Mouse (Mus musculus): ENCODE measurements at regions not wholly inside any gene's neighbourhood (a gene's known extent, or its start where the extent isn't known, plus 50 kb on each side); places are given as distances from the start of the nearest gene placed in this dataset.

DNA sequence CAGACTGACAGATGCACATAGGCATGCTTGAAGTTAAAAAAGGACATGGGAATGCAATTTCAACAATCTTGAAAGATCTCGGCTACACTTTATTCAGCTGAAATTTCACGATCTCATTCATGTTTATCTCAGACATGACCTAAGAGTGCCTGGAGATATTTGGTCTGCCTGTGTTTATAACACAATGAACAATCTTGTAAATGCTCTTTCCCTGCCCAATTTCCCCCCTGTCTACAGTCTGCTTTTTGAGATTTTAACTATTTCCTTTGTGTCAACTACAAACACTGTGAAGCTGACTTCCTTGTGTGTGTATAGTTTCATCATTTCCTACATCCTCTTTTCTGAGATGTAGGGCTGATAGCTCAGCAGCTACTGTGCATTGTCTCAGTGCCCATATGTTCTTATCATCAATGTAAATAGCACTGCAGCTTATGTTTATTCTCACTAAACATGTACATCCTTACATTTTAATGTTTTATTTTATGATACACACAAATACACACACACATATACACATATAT is 319.4 kb upstream of the A1bg start:
- no peak for DNase-seq
- no peak overlapping the region; the same call in 1 of the 2 replicates for H3K27ac ChIP-seq (ENCODE audit: control insufficient read depth, insufficient read depth, low read length)
- H3K36me3 ChIP-seq (ENCODE audit: control insufficient read depth, insufficient read depth, low read length): no peaks in the 10 kb centered on the region
- H3K27me3 ChIP-seq (ENCODE audit: control insufficient read depth, insufficient read depth, low read length): no peaks in the 10 kb centered on the region
- TF ChIP-seq CTCF (IDR thresholded peaks at IDR 0.05; ENCODE audit: borderline replicate concordance, control insufficient read depth, extremely low read depth, insufficient read depth, low read length, poor library complexity) (no peak), POLR2A (IDR thresholded peaks at IDR 0.05; ENCODE audit: control insufficient read depth, extremely low read depth, insufficient read depth, low read length, poor library complexity) (no peak)
- no peak overlapping the region for H3K4me3 ChIP-seq (ENCODE audit: control insufficient read depth, insufficient read depth, low read length)
- no peaks in the 10 kb centered on the region; the same call in 1 of the 2 replicates for H3K4me1 ChIP-seq (replicated peaks; ENCODE audit: control insufficient read depth, insufficient read depth, low read length)
- 94% methylated on average over 2 of the region's 2 CpGs for WGBS

DNA sequence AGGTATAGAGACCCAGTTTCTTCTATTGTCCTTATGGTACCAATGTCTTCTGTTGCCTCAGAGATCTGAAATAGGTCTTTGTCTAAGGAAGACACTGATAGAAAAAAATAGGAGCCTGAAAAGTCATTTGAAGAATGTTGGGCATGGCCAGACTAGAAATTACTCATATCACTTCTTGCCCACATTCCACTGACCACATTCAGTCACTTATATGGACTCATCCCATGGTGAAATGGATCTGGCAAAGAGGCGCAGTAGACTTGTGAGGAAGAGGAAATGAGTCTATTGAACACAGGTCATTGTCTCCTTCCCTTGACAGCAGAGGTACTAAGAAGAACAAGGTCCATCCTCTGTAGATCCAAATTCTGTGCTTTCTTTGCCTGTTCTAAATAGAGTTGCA is 318.9 kb upstream of the A1bg start:
- DNase-seq: no peak
- TF ChIP-seq CTCF (IDR thresholded peaks at IDR 0.05; ENCODE audit: borderline replicate concordance, control insufficient read depth, extremely low read depth, insufficient read depth, low read length, poor library complexity) (no peak), POLR2A (IDR thresholded peaks at IDR 0.05; ENCODE audit: control insufficient read depth, extremely low read depth, insufficient read depth, low read length, poor library complexity) (no peak)
- Histone ChIP-seq H3K36me3 (ENCODE audit: control insufficient read depth, insufficient read depth, low read length) (no peaks in the 10 kb centered on the region), H3K27me3 (ENCODE audit: control insufficient read depth, insufficient read depth, low read length) (no peaks in the 10 kb centered on the region), H3K4me3 (ENCODE audit: control insufficient read depth, insufficient read depth, low read length) (no peak overlapping the region), H3K27ac (ENCODE audit: control insufficient read depth, insufficient read depth, low read length) (no peak overlapping the region; the same call in 1 of the 2 replicates), H3K4me1 (replicated peaks; ENCODE audit: control insufficient read depth, insufficient read depth, low read length) (no peaks in the 10 kb centered on the region; the same call in 1 of the 2 replicates)
- 94% methylated on average over 1 of the region's 1 CpGs for WGBS

GRCm38 (mm10) chr15:61240344-61240743 is 317.5 kb upstream of the A1bg start:
- no peak for TF ChIP-seq CTCF (IDR thresholded peaks at IDR 0.05; ENCODE audit: borderline replicate concordance, control insufficient read depth, extremely low read depth, insufficient read depth, low read length, poor library complexity)
- TF ChIP-seq POLR2A (IDR thresholded peaks at IDR 0.05; ENCODE audit: control insufficient read depth, extremely low read depth, insufficient read depth, low read length, poor library complexity): no peak
- no peak for DNase-seq
- Histone ChIP-seq H3K27ac (ENCODE audit: control insufficient read depth, insufficient read depth, low read length) (no peak overlapping the region), H3K4me3 (ENCODE audit: control insufficient read depth, insufficient read depth, low read length) (no peak overlapping the region), H3K27me3 (ENCODE audit: control insufficient read depth, insufficient read depth, low read length) (no peaks in the 10 kb centered on the region), H3K4me1 (replicated peaks; ENCODE audit: control insufficient read depth, insufficient read depth, low read length) (no peaks in the 10 kb centered on the region; the same call in 1 of the 2 replicates), H3K36me3 (ENCODE audit: control insufficient read depth, insufficient read depth, low read length) (no peaks in the 10 kb centered on the region)

GRCm38 (mm10) chr15:61239414-61239813 is 316.6 kb upstream of the A1bg start:
- Histone ChIP-seq H3K36me3 (ENCODE audit: control insufficient read depth, insufficient read depth, low read length) (no peaks in the 10 kb centered on the region), H3K27ac (ENCODE audit: control insufficient read depth, insufficient read depth, low read length) (no peak overlapping the region), H3K4me3 (ENCODE audit: control insufficient read depth, insufficient read depth, low read length) (no peak overlapping the region), H3K27me3 (ENCODE audit: control insufficient read depth, insufficient read depth, low read length) (no peaks in the 10 kb centered on the region), H3K4me1 (replicated peaks; ENCODE audit: control insufficient read depth, insufficient read depth, low read length) (no peaks in the 10 kb centered on the region; the same call in 1 of the 2 replicates)
- TF ChIP-seq CTCF (IDR thresholded peaks at IDR 0.05; ENCODE audit: borderline replicate concordance, control insufficient read depth, extremely low read depth, insufficient read depth, low read length, poor library complexity) (no peak), POLR2A (IDR thresholded peaks at IDR 0.05; ENCODE audit: control insufficient read depth, extremely low read depth, insufficient read depth, low read length, poor library complexity) (no peak)
- 92% methylated on average over 7 of the region's 7 CpGs for WGBS
- no peak for DNase-seq

- 85% methylated on average over 12 of the region's 12 CpGs for WGBS
- no peaks in the 10 kb centered on the region for H3K36me3 ChIP-seq (ENCODE audit: control insufficient read depth, insufficient read depth, low read length)
- H3K27ac ChIP-seq (ENCODE audit: control insufficient read depth, insufficient read depth, low read length): no peak overlapping the region
- no peak for TF ChIP-seq POLR2A (IDR thresholded peaks at IDR 0.05; ENCODE audit: control insufficient read depth, extremely low read depth, insufficient read depth, low read length, poor library complexity)
- no peak for TF ChIP-seq CTCF (IDR thresholded peaks at IDR 0.05; ENCODE audit: borderline replicate concordance, control insufficient read depth, extremely low read depth, insufficient read depth, low read length, poor library complexity)
- H3K27me3 ChIP-seq (ENCODE audit: control insufficient read depth, insufficient read depth, low read length): no peaks in the 10 kb centered on the region
- no peaks in the 10 kb centered on the region; the same call in 1 of the 2 replicates for H3K4me1 ChIP-seq (replicated peaks; ENCODE audit: control insufficient read depth, insufficient read depth, low read length)
- H3K4me3 ChIP-seq (ENCODE audit: control insufficient read depth, insufficient read depth, low read length): no peak overlapping the region
- DNase-seq: no peak
Measured at GRCm38 (mm10) chr15:61238996-61239395, 316.2 kb upstream of the A1bg start.

DNA sequence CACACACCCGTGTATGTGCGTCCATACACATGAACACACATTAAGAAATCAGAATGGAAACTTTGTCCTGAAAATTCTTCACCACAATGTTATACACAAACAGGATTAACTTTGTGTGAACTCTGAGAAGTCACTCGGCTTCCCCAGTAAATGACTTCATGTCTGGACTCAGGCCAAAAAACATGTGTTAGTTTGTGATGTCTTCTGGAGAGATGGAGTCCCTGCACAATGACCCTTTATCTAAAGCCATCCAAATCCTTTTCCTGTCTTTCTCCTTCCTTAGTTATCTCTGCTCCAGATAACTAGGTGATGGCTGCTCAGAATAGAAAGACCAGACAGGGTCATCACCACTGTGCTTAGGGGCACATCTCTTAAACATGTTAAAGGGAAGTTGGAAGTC is 306.8 kb upstream of the A1bg start:
- H3K27ac ChIP-seq (ENCODE audit: control insufficient read depth, insufficient read depth, low read length): no peak overlapping the region
- no peak for TF ChIP-seq CTCF (IDR thresholded peaks at IDR 0.05; ENCODE audit: borderline replicate concordance, control insufficient read depth, extremely low read depth, insufficient read depth, low read length, poor library complexity)
- TF ChIP-seq POLR2A (IDR thresholded peaks at IDR 0.05; ENCODE audit: control insufficient read depth, extremely low read depth, insufficient read depth, low read length, poor library complexity): no peak
- DNase-seq: no peak
- H3K4me1 ChIP-seq (replicated peaks; ENCODE audit: control insufficient read depth, insufficient read depth, low read length): no peaks in the 10 kb centered on the region
- H3K27me3 ChIP-seq (ENCODE audit: control insufficient read depth, insufficient read depth, low read length): no peaks in the 10 kb centered on the region
- H3K4me3 ChIP-seq (ENCODE audit: control insufficient read depth, insufficient read depth, low read length): no peak overlapping the region
- no peaks in the 10 kb centered on the region for H3K36me3 ChIP-seq (ENCODE audit: control insufficient read depth, insufficient read depth, low read length)
- 92% methylated on average over 3 of the region's 3 CpGs for WGBS

GRCm38 (mm10) chr15:61222923-61223322 is 300.1 kb upstream of the A1bg start:
- TF ChIP-seq POLR2A (IDR thresholded peaks at IDR 0.05; ENCODE audit: control insufficient read depth, extremely low read depth, insufficient read depth, low read length, poor library complexity) (no peak), CTCF (IDR thresholded peaks at IDR 0.05; ENCODE audit: borderline replicate concordance, control insufficient read depth, extremely low read depth, insufficient read depth, low read length, poor library complexity) (no peak)
- 30% methylated on average over 1 of the region's 1 CpGs for WGBS
- H3K36me3 ChIP-seq (ENCODE audit: control insufficient read depth, insufficient read depth, low read length): no peaks in the 10 kb centered on the region

More at GRCm38 (mm10) chr15:61222923-61223322, 300.1 kb upstream of the A1bg start:
- H3K27me3 ChIP-seq (ENCODE audit: control insufficient read depth, insufficient read depth, low read length): no peaks in the 10 kb centered on the region
- H3K4me1 ChIP-seq (replicated peaks; ENCODE audit: control insufficient read depth, insufficient read depth, low read length): no peaks in the 10 kb centered on the region
- H3K27ac ChIP-seq (ENCODE audit: control insufficient read depth, insufficient read depth, low read length): no peak overlapping the region
- DNase-seq: no peak
- H3K4me3 ChIP-seq (ENCODE audit: control insufficient read depth, insufficient read depth, low read length): no peak overlapping the region
